Mouse (Mus musculus) adrenal gland, adult 8-10 months (tissue): ENCODE measurements around the gene Gramd2. TPM values are rescaled to one million over a fixed set of nuclear protein-coding genes. Genes with fewer than 3 reads are reported as not detected.

Experiments used
- DNase-seq: peaks from one replicate; pipeline ENCODE4 v3.0.0; 2022
- total RNA-seq, 4 experiments: library from RNA; stranded (reverse); gene quantifications; 2 replicates each; pipeline ENCODE4 v1.2.4; 2022

Gene Gramd2
- total RNA-seq, 4 experiments from 2014 or later = 0.07 to 0.20 (median 0.11) TPM; not detected in 1

GRCm38 (mm10) chr9:59668473-59668872 is 11.5 kb upstream of the Gramd2 start:
- no peak for DNase-seq

GRCm38 (mm10) chr9:59669172-59669571 is 10.8 kb upstream of the Gramd2 start:
- DNase-seq = no peak

- no peak for DNase-seq
Observed at GRCm38 (mm10) chr9:59672195-59672894, 7.6 kb upstream of the Gramd2 start.

GRCm38 (mm10) chr9:59673427-59673826 is 6.5 kb upstream of the Gramd2 start:
- no peak for DNase-seq

GRCm38 (mm10) chr9:59675598-59675997 is 4.3 kb upstream of the Gramd2 start:
- DNase-seq = no peak

- DNase-seq = no peak
Observed at GRCm38 (mm10) chr9:59678313-59678712, 1.6 kb upstream of the Gramd2 start.

- DNase-seq = no peak
Observed at GRCm38 (mm10) chr9:59680534-59680875, 561 bp downstream of the Gramd2 start.

- DNase-seq = no peak
Observed at GRCm38 (mm10) chr9:59684020-59684419, 4.1 kb downstream of the Gramd2 start.

- no peak for DNase-seq
Observed at GRCm38 (mm10) chr9:59687416-59688046, 7.6 kb downstream of the Gramd2 start.

GRCm38 (mm10) chr9:59691635-59692094 is 11.7 kb downstream of the Gramd2 start:
- DNase-seq = peak; percentile 62

- DNase-seq = peak; percentile 32
Observed at GRCm38 (mm10) chr9:59692145-59692544, 12.2 kb downstream of the Gramd2 start.

GRCm38 (mm10) chr9:59694571-59695450 is 14.9 kb downstream of the Gramd2 start:
- DNase-seq = no peak

- DNase-seq = no peak
Observed at GRCm38 (mm10) chr9:59695451-59695813, 15.5 kb downstream of the Gramd2 start.

- DNase-seq = no peak
Observed at GRCm38 (mm10) chr9:59696381-59696780, 16.4 kb downstream of the Gramd2 start.

- DNase-seq = no peak
Observed at GRCm38 (mm10) chr9:59701094-59701493, 21.1 kb downstream of the Gramd2 start.

GRCm38 (mm10) chr9:59703099-59703498 is 23.2 kb downstream of the Gramd2 start:
- DNase-seq = no peak

- no peak for DNase-seq
Observed at GRCm38 (mm10) chr9:59706850-59707825, 27.2 kb downstream of the Gramd2 start.

GRCm38 (mm10) chr9:59709225-59709624 is 29.3 kb downstream of the Gramd2 start:
- DNase-seq = no peak

GRCm38 (mm10) chr9:59716275-59716898 is 36.4 kb downstream of the Gramd2 start:
- DNase-seq = no peak

- DNase-seq = no peak
Observed at GRCm38 (mm10) chr9:59718237-59718636, 38.3 kb downstream of the Gramd2 start.

- no peak for DNase-seq
Observed at GRCm38 (mm10) chr9:59721144-59721543, 41.2 kb downstream of the Gramd2 start.
